Mouse (Mus musculus): Measurements from ENCODE around the gene Ttc6.

Gene Ttc6

GRCm38 (mm10) chr12:57545371-57546241 is 18.3 kb upstream of the Ttc6 start:
- peak; percentile 61 for DNase-seq (ENCODE audit: low spot score)

GRCm38 (mm10) chr12:57546415-57547201 is 17.3 kb upstream of the Ttc6 start, which contains the start of gene Foxa1:
Gene Foxa1 (minus strand): TSS chr12:57546916.
- peak; percentile 40 for DNase-seq (ENCODE audit: low spot score)

DNA sequence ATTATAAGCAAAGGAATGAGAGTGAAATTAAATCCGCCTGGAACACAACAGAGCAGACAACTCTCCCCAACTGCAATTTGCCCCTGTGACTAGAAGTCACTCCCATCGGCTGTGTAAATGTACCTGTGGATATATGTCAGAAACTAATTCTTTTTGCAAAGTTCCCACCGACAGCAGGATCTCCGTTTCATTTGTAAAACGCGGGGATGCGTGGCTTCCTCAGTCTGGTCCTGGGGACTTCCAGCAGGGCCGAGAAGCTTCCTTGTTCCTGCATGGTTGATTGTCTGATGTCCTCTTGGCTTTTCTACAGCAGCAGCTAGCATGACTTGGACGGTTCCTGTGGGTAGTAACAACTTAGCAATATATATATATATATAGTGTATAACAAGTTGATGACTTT is 16.0 kb upstream of the Ttc6 start:
- no peak for DNase-seq (ENCODE audit: low spot score)

DNA sequence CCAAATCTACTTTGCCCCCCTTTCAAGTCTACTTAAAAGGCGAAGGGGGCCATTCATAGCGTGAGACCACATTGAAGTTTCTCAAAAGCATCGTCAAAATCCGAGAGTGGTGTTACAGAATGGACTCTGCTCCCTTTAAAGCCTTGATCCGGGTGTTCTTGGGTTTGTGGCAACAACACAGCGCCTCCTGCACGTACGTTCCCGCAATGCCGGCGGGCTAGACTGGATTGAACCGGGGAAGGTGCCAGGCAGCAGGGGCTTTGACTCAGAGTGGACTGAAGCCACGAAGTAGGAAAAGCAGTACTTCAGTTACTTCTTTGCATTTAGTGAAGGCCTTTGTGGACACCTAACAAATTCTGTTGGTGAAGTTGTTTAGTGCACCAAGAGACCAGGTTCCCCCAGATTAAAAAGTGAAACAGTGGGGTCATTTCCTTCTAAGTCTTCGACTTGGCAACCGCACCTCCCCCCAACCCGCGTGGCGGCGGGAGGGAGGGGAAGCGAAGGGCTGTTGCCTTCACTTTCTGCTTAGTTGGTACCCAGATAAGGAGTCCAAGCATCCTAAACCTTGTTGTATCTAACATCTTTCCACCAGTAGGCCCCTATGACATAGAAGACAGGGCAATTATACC is 15.4 kb upstream of the Ttc6 start:
- DNase-seq (ENCODE audit: low spot score) = no peak

- no peak for DNase-seq (ENCODE audit: low spot score)
These were observed 14.8 kb upstream of the Ttc6 start for GRCm38 (mm10) chr12:57548981-57549666.

DNA sequence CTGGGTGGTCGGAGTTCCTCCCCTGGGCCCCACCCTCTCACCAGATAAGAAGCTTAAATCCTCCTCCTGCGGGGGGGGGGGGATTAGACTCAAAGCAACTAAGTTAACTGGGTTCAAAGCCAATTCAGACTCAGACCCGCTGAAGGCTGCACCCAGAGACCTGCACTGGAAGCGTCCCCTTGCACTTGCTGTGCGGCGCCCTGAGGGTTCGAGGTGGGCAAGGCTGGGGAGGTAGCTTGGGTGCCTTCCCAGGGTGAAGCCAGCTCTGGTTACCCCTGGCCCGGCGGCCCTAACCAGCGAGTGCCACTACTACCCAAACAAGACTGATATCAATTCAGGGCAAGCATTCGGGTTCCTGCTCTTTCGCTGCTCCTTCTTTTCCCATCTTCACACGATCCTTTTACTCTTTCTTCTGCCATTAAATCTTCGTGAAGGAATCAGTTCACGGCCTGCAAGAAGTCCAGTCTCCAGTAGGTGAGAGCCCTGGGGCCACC is 14.2 kb upstream of the Ttc6 start:
- DNase-seq (ENCODE audit: low spot score) = no peak

GRCm38 (mm10) chr12:57550181-57550808 is 13.6 kb upstream of the Ttc6 start:
- no peak for DNase-seq (ENCODE audit: low spot score)

DNA sequence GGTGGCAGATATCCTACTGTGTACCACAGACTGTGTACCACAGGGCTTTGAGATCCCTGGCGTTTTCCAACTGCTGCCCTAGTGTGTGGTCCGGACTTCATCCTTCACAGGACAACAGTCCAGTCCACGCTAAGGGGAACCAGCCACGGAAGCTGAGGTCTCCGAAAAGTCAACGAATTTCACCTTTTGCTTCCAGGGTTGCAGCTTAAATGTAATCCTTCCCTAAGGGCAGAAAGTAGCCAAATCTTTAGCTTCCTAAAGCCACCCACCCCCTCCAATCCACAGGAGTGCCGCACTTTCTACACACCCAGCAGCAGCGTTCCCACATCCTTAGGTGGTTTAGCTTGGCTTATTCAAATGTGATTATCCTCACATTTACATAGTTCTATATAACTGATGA is 13.0 kb upstream of the Ttc6 start:
- no peak for DNase-seq (ENCODE audit: low spot score)

- DNase-seq (ENCODE audit: low spot score) = no peak
These were observed 11.6 kb upstream of the Ttc6 start for GRCm38 (mm10) chr12:57552286-57552685.

GRCm38 (mm10) chr12:57554091-57554490 is 9.8 kb upstream of the Ttc6 start:
- no peak for DNase-seq (ENCODE audit: low spot score)

DNA sequence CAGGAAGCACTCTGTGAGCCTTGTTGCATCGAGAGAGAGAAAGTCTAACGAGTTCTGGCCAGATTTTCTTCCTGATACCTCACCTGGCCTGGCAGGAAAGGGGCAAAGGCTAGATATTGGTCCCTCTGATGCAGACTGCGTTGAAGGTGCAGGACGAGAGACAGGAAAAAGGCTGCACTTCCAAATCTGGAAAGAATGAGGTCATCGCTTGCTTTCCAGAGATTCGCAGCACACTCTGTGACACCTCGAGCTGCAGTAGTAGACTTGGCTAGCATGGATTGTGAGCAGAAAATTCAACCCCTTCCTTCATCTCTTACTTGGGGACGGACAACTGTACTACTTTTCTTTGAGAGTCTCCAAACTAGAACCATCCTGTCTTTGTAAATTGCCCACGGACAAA is 7.9 kb downstream of the Ttc6 start:
- no peak for DNase-seq (ENCODE audit: low spot score)

- no peak for DNase-seq (ENCODE audit: low spot score)
These were observed 8.5 kb downstream of the Ttc6 start for GRCm38 (mm10) chr12:57572415-57572814.

GRCm38 (mm10) chr12:57575931-57576628 is 12.2 kb downstream of the Ttc6 start:
- peak; percentile 35 for DNase-seq (ENCODE audit: low spot score)

GRCm38 (mm10) chr12:57607624-57608023 is 43.7 kb downstream of the Ttc6 start:
- DNase-seq (ENCODE audit: low spot score) = peak; percentile 9

DNA sequence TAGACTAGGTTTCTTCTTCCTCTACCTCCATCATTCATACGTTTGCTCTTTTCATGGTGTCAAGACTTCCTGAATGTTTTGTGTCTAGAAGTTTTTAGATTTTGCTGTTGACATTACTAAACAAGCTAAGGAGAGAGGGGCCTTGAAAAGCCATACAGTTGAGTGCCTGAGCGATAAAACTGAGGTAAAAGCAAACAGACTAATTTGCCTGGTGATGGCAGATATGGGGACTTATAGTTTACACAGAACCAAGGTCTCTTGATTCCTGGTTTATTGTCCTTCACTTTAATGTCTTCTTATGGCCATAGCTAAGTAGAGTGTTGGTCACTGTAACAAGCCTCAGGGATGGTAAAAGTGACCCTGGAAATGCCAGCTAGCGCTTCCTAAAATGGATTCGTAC is 51.2 kb downstream of the Ttc6 start:
- no peak for DNase-seq (ENCODE audit: low spot score)

DNA sequence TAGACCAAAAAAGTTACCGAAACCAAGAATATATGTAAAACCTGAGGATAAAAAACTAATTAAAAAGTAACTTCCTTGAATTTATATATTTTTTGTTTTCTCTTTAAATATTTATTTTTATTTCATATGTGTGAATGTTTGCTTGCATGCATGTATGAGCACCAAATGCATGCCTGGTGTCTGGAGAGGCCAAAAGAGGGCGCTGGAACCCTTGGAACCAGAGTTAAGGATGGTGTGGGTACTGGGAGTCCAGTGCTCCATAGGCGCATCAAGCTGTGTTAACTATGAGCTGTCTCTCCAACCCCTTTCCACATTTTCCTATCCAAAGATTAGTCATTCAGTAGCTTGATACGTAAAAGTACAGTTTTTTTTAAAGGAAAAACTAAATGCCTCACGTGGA is 58.1 kb downstream of the Ttc6 start:
- DNase-seq (ENCODE audit: low spot score) = no peak

GRCm38 (mm10) chr12:57623264-57623663 is 59.4 kb downstream of the Ttc6 start:
- DNase-seq (ENCODE audit: low spot score) = no peak

DNA sequence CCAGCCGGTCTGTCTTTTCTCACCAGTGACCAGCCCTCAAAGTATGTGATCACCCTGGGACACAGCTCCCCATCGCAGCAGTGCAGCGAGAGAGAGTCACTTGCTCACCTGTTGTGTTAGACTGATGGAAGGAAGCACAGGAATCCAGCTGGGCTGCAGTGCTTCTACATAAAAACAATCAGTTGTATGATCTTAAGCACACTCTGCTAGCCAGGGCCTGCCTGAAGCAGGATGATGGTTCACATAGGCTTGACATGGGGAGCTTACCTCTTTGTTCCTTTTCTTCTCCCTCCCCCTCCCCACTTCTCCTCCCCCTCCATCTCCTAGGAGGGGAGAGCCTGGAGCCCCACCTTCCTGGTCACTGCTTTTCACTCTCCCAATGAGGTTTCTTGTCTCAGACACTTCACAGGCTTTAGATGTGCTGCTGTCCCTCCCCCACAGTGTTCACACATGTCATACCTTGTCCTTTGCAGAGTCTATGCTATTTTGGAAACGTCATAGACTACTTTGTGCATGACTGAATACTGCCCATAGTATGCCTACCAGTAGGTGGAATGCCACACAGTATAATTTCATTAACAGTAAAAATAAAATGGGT is 60.2 kb downstream of the Ttc6 start:
- DNase-seq (ENCODE audit: low spot score) = no peak

GRCm38 (mm10) chr12:57650011-57650410 is 86.1 kb downstream of the Ttc6 start:
- DNase-seq (ENCODE audit: low spot score) = no peak

- no peak for DNase-seq (ENCODE audit: low spot score)
These were observed 86.8 kb downstream of the Ttc6 start for GRCm38 (mm10) chr12:57650677-57651076.
